Mouse (Mus musculus): ENCODE measurements around the gene Armh2. TPM values are rescaled to one million over a fixed set of nuclear protein-coding genes. Genes with fewer than 3 reads are reported as not detected.
A peak's percentile ranks its signal among the peaks of the same experiment; 100 is the strongest.

Gene Armh2
- total RNA-seq, 1 experiment: not detected

DNA sequence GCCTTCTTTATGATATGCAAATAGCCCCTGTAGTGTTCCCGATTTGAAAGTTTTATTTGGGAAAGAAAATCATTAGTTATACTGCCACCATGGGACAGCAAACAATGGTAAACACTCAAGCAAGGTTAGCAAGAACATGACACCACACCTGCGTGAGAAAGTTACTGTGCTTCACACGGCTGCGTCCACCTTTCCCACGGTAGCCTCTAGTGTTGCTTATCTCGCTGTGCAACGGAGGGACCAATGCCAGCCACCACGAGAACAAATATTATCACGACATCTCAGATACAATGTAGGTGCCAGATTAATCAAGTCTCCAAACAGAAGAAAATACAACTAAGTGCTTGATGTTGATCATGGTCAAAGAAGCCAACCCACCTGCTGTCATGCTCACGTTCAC lies 18.4 kb downstream of the Armh2 start:
- Histone ChIP-seq H3K4me3 (ENCODE audit: insufficient read depth in 1 of 2, low read depth in 1 of 2, low read length in 2 of 2, poor library complexity in 1 of 2, severe bottlenecking in 1 of 2) (no peak overlapping the region), H3K27ac (ENCODE audit: insufficient read depth, low read depth, low read length, poor library complexity, severe bottlenecking) (no peak overlapping the region), H3K9ac (ENCODE audit: insufficient read depth, low read depth, low read length, poor library complexity, severe bottlenecking) (no peak overlapping the region), H3K4me1 (ENCODE audit: control insufficient read depth in 2 of 2, insufficient read depth in 2 of 2, low read length in 2 of 2, poor library complexity in 1 of 2) (peaks cover 2 to 10% of the 10 kb centered on the region in 2 experiments; a peak in 2 of 4 replicates), H3K36me3 (ENCODE audit: control insufficient read depth, insufficient read depth, low read length, poor library complexity, severe bottlenecking) (peaks cover 26% of the 10 kb centered on the region), H3K9me3 (ENCODE audit: control insufficient read depth, insufficient read depth, low read depth, low read length) (no peaks in the 10 kb centered on the region)
- in situ Hi-C loops (cut with MboI; ENCODE audit: low sequenced_read_pairs in 2 of 2, unreplicated experiment in 2 of 2): no loop called here
- no peak for DNase-seq (ENCODE audit: low read depth, low spot score)
- no peak for TF ChIP-seq ZC3H11A (IDR thresholded peaks at IDR 0.05; ENCODE audit: borderline replicate concordance, low read depth, low read length)
- TF ChIP-seq MAFK (IDR thresholded peaks at IDR 0.05; ENCODE audit: insufficient read depth, low read depth, low read length): no peak
- TF ChIP-seq HCFC1 (IDR thresholded peaks at IDR 0.05; ENCODE audit: borderline replicate concordance, insufficient read depth, low read length): no peak
- no peak for TF ChIP-seq ZNF384 (IDR thresholded peaks at IDR 0.05; ENCODE audit: low read depth, low read length)
- TF ChIP-seq CHD2 (IDR thresholded peaks at IDR 0.05; ENCODE audit: low read depth, low read length): no peak

DNA sequence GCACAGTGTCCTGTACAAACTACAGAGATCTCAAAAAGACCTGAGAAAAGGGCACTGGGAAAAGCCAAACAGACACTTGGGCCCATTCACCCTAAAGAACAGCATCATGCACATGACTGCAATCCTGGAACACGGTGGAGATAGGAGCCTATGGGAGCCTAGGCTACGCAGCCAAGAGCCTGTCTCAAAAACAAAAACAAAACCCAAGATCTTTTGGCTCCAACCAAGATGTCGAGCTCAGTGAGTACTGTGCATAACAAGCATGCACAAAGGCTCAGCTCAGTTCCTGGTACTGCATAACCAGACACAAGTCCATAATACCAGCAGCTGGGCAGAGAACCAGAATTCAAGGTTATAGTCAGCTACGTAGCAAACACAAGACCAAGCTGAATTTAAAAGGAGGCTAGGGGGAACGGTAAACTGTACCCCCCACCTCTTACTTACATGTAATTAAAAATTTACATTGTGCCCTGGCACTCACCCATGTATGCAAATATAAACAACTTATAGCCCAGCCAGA lies 19.4 kb downstream of the Armh2 start:
- no peaks in the 10 kb centered on the region for H3K9me3 ChIP-seq (ENCODE audit: control insufficient read depth, insufficient read depth, low read depth, low read length)
- peak overlapping the region; percentile 82; the same call in 1 of the 2 replicates for H3K9ac ChIP-seq (ENCODE audit: insufficient read depth, low read depth, low read length, poor library complexity, severe bottlenecking)
- in situ Hi-C loops (cut with MboI; ENCODE audit: low sequenced_read_pairs in 2 of 2, unreplicated experiment in 2 of 2): no loop called here
- TF ChIP-seq HCFC1 (IDR thresholded peaks at IDR 0.05; ENCODE audit: borderline replicate concordance, insufficient read depth, low read length): no peak
- TF ChIP-seq ZC3H11A (IDR thresholded peaks at IDR 0.05; ENCODE audit: borderline replicate concordance, low read depth, low read length): no peak
- TF ChIP-seq MAFK (IDR thresholded peaks at IDR 0.05; ENCODE audit: insufficient read depth, low read depth, low read length): no peak
- no peak for TF ChIP-seq ZNF384 (IDR thresholded peaks at IDR 0.05; ENCODE audit: low read depth, low read length)
- TF ChIP-seq CHD2 (IDR thresholded peaks at IDR 0.05; ENCODE audit: low read depth, low read length): no peak
- DNase-seq (ENCODE audit: low read depth, low spot score): no peak
- peaks cover 2 to 10% of the 10 kb centered on the region in 2 experiments; a peak in 2 of 4 replicates for H3K4me1 ChIP-seq (ENCODE audit: control insufficient read depth in 2 of 2, insufficient read depth in 2 of 2, low read length in 2 of 2, poor library complexity in 1 of 2)
- H3K27ac ChIP-seq (ENCODE audit: insufficient read depth, low read depth, low read length, poor library complexity, severe bottlenecking): no peak overlapping the region; the same call in 1 of the 2 replicates
- peaks cover 22% of the 10 kb centered on the region for H3K36me3 ChIP-seq (ENCODE audit: control insufficient read depth, insufficient read depth, low read length, poor library complexity, severe bottlenecking)
- H3K4me3 ChIP-seq (ENCODE audit: insufficient read depth in 1 of 2, low read depth in 1 of 2, low read length in 2 of 2, poor library complexity in 1 of 2, severe bottlenecking in 1 of 2): peak overlapping the region; percentile 85

DNA sequence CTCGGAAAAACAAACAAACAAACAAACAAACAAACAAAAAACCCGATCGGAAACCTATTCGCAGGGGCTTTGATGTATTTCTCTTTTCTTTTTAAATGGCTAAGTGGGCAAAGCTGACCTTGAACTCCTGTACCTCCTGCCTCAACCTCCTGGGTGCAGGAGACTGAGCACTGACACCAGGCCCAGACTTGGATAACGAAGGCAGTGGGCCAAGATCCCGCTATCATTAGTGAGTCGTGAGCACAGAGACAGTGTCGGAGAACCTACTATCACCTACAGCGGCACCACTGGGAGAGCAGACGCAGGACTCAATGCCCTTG lies 20.0 kb downstream of the Armh2 start:
- DNase-seq (ENCODE audit: low read depth, low spot score): no peak
- Histone ChIP-seq H3K9ac (ENCODE audit: insufficient read depth, low read depth, low read length, poor library complexity, severe bottlenecking) (peak overlapping the region; percentile 82), H3K4me3 (ENCODE audit: insufficient read depth in 1 of 2, low read depth in 1 of 2, low read length in 2 of 2, poor library complexity in 1 of 2, severe bottlenecking in 1 of 2) (peak overlapping the region; percentile 85), H3K4me1 (ENCODE audit: control insufficient read depth in 2 of 2, insufficient read depth in 2 of 2, low read length in 2 of 2, poor library complexity in 1 of 2) (peaks cover 2 to 10% of the 10 kb centered on the region in 2 experiments; a peak in 2 of 4 replicates), H3K36me3 (ENCODE audit: control insufficient read depth, insufficient read depth, low read length, poor library complexity, severe bottlenecking) (peaks cover 16% of the 10 kb centered on the region), H3K9me3 (ENCODE audit: control insufficient read depth, insufficient read depth, low read depth, low read length) (no peaks in the 10 kb centered on the region), H3K27ac (ENCODE audit: insufficient read depth, low read depth, low read length, poor library complexity, severe bottlenecking) (peak overlapping the region; percentile 97; the same call in 1 of the 2 replicates)
- TF ChIP-seq MAFK (IDR thresholded peaks at IDR 0.05; ENCODE audit: insufficient read depth, low read depth, low read length): no peak
- no peak for TF ChIP-seq ZNF384 (IDR thresholded peaks at IDR 0.05; ENCODE audit: low read depth, low read length)
- TF ChIP-seq ZC3H11A (IDR thresholded peaks at IDR 0.05; ENCODE audit: borderline replicate concordance, low read depth, low read length): no peak
- no peak for TF ChIP-seq HCFC1 (IDR thresholded peaks at IDR 0.05; ENCODE audit: borderline replicate concordance, insufficient read depth, low read length)
- no peak for TF ChIP-seq CHD2 (IDR thresholded peaks at IDR 0.05; ENCODE audit: low read depth, low read length)
- in situ Hi-C loops (cut with MboI; ENCODE audit: low sequenced_read_pairs in 2 of 2, unreplicated experiment in 2 of 2): no loop called here

DNA sequence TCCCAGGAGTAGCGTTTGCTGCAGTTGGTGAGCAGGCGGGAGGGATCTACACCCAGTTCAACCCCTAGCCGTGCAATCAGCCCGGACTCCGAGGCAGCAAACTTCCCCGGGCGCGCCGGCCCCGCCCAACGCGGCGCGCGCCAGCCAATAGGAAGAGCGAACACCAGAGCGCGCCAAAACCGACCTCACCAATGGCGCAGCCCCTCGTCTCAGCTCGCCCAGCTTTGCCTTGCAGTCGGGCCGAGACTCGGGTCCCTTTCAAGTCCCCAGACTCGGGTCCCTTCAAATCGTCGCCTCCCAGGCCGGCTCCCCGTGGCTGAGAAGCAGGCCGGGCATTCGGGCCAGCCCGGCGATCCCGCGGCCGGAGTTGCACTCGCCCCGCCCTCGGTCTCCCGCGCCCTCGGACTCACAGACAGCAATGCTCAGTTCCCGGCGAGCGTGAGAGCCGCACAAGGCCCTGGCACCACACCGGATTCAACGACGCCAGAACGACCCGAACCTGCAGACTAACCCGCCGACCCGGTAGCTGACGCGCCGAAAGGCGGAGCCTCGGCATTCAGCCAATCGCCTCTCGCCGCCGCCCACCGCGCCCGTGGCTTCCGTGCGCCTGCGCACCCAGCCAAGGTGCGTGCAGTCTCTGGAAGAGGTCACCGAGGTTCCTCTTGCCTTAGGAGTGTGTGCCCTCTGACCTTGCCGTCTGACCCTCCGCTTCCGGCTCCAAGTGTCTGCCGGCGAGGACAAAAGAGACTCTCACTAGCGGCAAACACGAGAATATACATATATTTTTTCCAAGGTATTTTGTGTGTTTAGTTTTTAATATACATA lies 20.6 kb downstream of the Armh2 start, which contains the start of gene Gmnn:
Gene Gmnn (minus strand): TSS at position 521 of the 825 bp plus-strand sequence.
- peak; percentile 85 for DNase-seq (ENCODE audit: low read depth, low spot score)
- Histone ChIP-seq H3K4me3 (ENCODE audit: insufficient read depth in 1 of 2, low read depth in 1 of 2, low read length in 2 of 2, poor library complexity in 1 of 2, severe bottlenecking in 1 of 2) (peak within 1 kb of the TSS; percentile 85), H3K36me3 (ENCODE audit: control insufficient read depth, insufficient read depth, low read length, poor library complexity, severe bottlenecking) (peaks cover 16% of the 10 kb centered on the region), H3K9me3 (ENCODE audit: control insufficient read depth, insufficient read depth, low read depth, low read length) (no peaks in the 10 kb centered on the region), H3K4me1 (ENCODE audit: control insufficient read depth in 2 of 2, insufficient read depth in 2 of 2, low read length in 2 of 2, poor library complexity in 1 of 2) (peaks cover 2 to 10% of the 10 kb centered on the region in 2 experiments; a peak in 2 of 4 replicates), H3K9ac (ENCODE audit: insufficient read depth, low read depth, low read length, poor library complexity, severe bottlenecking) (peak within 1 kb of the TSS; percentile 95), H3K27ac (ENCODE audit: insufficient read depth, low read depth, low read length, poor library complexity, severe bottlenecking) (peak within 1 kb of the TSS; percentile 97)
- in situ Hi-C loops (cut with MboI; ENCODE audit: low sequenced_read_pairs in 2 of 2, unreplicated experiment in 2 of 2): no loop called here
- TF ChIP-seq MAFK (IDR thresholded peaks at IDR 0.05; ENCODE audit: insufficient read depth, low read depth, low read length) (no peak), HCFC1 (IDR thresholded peaks at IDR 0.05; ENCODE audit: borderline replicate concordance, insufficient read depth, low read length) (peak; percentile 17; the same call in 1 of the 2 replicates)
